Mouse (Mus musculus): Measurements from ENCODE around the gene Thsd7a. TPM values are rescaled to one million over a fixed set of nuclear protein-coding genes. Genes with fewer than 3 reads are reported as not detected.

Gene Thsd7a
- total and polyA plus RNA-seq, 3 experiments = 0.30 TPM; not detected in 2

DNA sequence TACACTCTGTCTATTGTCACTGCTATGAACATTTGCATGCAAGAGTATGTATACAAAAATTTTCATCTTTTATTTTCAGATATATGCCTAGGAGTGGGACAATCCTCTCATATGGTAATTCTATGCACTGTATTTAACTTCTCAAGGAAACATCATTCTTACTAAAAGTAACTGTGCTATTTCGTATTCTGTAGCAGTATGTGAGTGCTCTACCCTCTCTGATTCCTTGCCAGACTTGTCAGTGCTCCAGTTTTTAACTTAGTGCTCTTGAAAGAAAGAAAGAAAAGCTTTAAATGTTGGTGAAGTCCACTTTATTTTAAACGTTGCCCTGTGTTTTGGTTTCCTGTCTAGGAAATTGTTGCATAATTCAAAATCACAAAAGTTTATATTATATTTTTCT is 395.6 kb downstream of the Thsd7a start:
- TF ChIP-seq ZNF384 (IDR thresholded peaks at IDR 0.05; ENCODE audit: low read depth, low read length) = no peak
- no peak for TF ChIP-seq CHD1 (IDR thresholded peaks at IDR 0.05; ENCODE audit: low read depth, low read length)
- H3K27me3 ChIP-seq (replicated peaks) = no peaks in the 10 kb centered on the region
- no peak overlapping the region for H3K27ac ChIP-seq (ENCODE audit: insufficient read depth, low read depth)
- H3K9ac ChIP-seq (ENCODE audit: insufficient read depth, low read depth) = no peak overlapping the region
- in situ Hi-C loops (cut with MboI; ENCODE audit: low pct_ligation_motif_present, low pct_unique_long_range_greater_than_20kb, low sequenced_read_pairs) = no loop called here
- peaks cover 2 to 9% of the 10 kb centered on the region in 2 experiments; a peak in 3 of 4 replicates for H3K4me1 ChIP-seq (ENCODE audit: control insufficient read depth in 1 of 2, insufficient read depth in 2 of 2)
- dilution Hi-C loops (cut with MboI; ENCODE audit: extremely low pct_ligation_motif_present, extremely low pct_unique_long_range_greater_than_20kb, low sequenced_read_pairs) = no loop called here
- H3K9me3 ChIP-seq (replicated peaks; ENCODE audit: low read length) = no peaks in the 10 kb centered on the region
- H3K4me3 ChIP-seq (replicated peaks in 1 of 3; ENCODE audit: low read depth in 2 of 3, low read length in 2 of 3, poor library complexity in 1 of 3) = no peak overlapping the region
- H3K79me2 ChIP-seq (replicated peaks; ENCODE audit: control insufficient read depth, extremely low read depth, insufficient read depth, poor library complexity, severe bottlenecking) = no peaks in the 10 kb centered on the region
- no peaks in the 10 kb centered on the region for H3K36me3 ChIP-seq (replicated peaks in 1 of 2; ENCODE audit: control insufficient read depth in 1 of 2, insufficient read depth in 1 of 2, low read length in 1 of 2)
- no peak for DNase-seq (ENCODE audit: extremely low read depth)
- no peak overlapping the region for H3K4me2 ChIP-seq (ENCODE audit: insufficient read depth, low read depth, poor library complexity, severe bottlenecking)

DNA sequence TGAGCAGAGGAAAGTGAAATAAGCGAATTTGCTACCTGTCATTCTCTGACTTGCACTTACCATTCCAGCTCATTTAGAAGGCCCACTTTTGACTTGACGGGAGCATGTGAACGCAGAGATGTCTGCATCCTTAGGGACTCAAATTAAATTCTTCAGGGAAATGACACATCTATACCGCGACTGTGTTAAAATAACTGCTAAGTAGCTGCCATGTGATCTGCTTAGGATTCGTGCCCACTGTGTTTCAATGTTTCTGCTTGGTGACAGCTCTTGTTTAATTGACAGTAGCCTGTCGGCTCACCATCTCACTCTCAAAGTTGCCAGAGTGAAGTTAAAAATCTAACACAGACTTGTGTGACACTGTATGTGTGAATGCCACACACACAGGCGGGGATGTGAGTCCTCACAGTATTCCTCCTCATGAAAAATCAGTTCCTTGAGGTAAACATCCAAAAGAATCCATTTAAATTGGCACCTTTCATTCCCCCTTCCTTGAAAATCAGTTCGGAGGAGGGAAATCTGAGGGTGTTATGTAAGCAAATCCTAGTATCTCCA is 397.0 kb downstream of the Thsd7a start:
- H3K9ac ChIP-seq (ENCODE audit: insufficient read depth, low read depth) = no peak overlapping the region
- no peaks in the 10 kb centered on the region for H3K79me2 ChIP-seq (replicated peaks; ENCODE audit: control insufficient read depth, extremely low read depth, insufficient read depth, poor library complexity, severe bottlenecking)
- H3K27me3 ChIP-seq (replicated peaks) = no peaks in the 10 kb centered on the region
- H3K4me2 ChIP-seq (ENCODE audit: insufficient read depth, low read depth, poor library complexity, severe bottlenecking) = no peak overlapping the region
- H3K4me1 ChIP-seq (ENCODE audit: control insufficient read depth in 1 of 2, insufficient read depth in 2 of 2) = peaks cover 2 to 9% of the 10 kb centered on the region in 2 experiments; a peak in 3 of 4 replicates
- in situ Hi-C loops (cut with MboI; ENCODE audit: low pct_ligation_motif_present, low pct_unique_long_range_greater_than_20kb, low sequenced_read_pairs) (no loop called here), dilution Hi-C loops (cut with MboI; ENCODE audit: extremely low pct_ligation_motif_present, extremely low pct_unique_long_range_greater_than_20kb, low sequenced_read_pairs) (no loop called here)
- no peak overlapping the region for H3K27ac ChIP-seq (ENCODE audit: insufficient read depth, low read depth)
- TF ChIP-seq SIN3A (IDR thresholded peaks at IDR 0.05; ENCODE audit: low read length) (no peak), USF2 (conservative IDR thresholded peaks at IDR 0.05; ENCODE audit: low read depth, low read length) (no peak), MEF2A (IDR thresholded peaks at IDR 0.05; ENCODE audit: borderline replicate concordance, low read depth, low read length) (no peak), ELF1 (IDR thresholded peaks at IDR 0.05; ENCODE audit: low read depth, low read length) (no peak), BHLHE40 (IDR thresholded peaks at IDR 0.05; ENCODE audit: low read depth, low read length) (no peak), POLR2A (IDR thresholded peaks at IDR 0.05; ENCODE audit: low read depth, low read length) (no peak), CHD2 (IDR thresholded peaks at IDR 0.05; ENCODE audit: low read length) (no peak)
- H3K4me3 ChIP-seq (replicated peaks in 1 of 3; ENCODE audit: low read depth in 2 of 3, low read length in 2 of 3, poor library complexity in 1 of 3) = no peak overlapping the region
- no peaks in the 10 kb centered on the region for H3K9me3 ChIP-seq (replicated peaks; ENCODE audit: low read length)
- DNase-seq (ENCODE audit: extremely low read depth) = no peak
- H3K36me3 ChIP-seq (replicated peaks in 1 of 2; ENCODE audit: control insufficient read depth in 1 of 2, insufficient read depth in 1 of 2, low read length in 1 of 2) = no peaks in the 10 kb centered on the region

DNA sequence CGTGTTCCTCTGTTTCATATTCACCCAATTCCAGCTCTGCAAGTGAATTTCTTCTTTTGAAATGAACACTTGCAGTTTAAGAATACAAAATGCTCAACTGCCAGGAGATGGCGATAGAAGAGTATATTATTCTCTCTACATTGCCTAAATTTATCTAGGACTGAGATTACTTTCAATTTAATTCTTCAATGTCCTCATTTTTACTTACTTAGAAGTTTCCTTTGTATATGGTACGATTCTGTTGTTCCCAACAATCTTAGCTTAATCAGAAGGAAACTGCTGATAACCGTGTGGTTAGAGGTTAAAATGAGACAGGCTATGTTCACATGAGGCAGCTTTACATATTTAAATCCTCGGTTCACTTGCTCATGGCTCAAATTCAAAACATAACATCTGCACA is 398.5 kb downstream of the Thsd7a start:
- no peaks in the 10 kb centered on the region for H3K36me3 ChIP-seq (replicated peaks in 1 of 2; ENCODE audit: control insufficient read depth in 1 of 2, insufficient read depth in 1 of 2, low read length in 1 of 2)
- no peak overlapping the region for H3K27ac ChIP-seq (ENCODE audit: insufficient read depth, low read depth)
- peaks cover 2 to 9% of the 10 kb centered on the region in 2 experiments; a peak in 3 of 4 replicates for H3K4me1 ChIP-seq (ENCODE audit: control insufficient read depth in 1 of 2, insufficient read depth in 2 of 2)
- H3K4me3 ChIP-seq (replicated peaks in 1 of 3; ENCODE audit: low read depth in 2 of 3, low read length in 2 of 3, poor library complexity in 1 of 3) = peak overlapping the region in 1 of 3 experiments; percentile 17
- dilution Hi-C loops (cut with MboI; ENCODE audit: extremely low pct_ligation_motif_present, extremely low pct_unique_long_range_greater_than_20kb, low sequenced_read_pairs) (no loop called here), in situ Hi-C loops (cut with MboI; ENCODE audit: low pct_ligation_motif_present, low pct_unique_long_range_greater_than_20kb, low sequenced_read_pairs) (no loop called here)
- H3K4me2 ChIP-seq (ENCODE audit: insufficient read depth, low read depth, poor library complexity, severe bottlenecking) = peak overlapping the region; percentile 67; the same call in 1 of the 2 replicates
- no peaks in the 10 kb centered on the region for H3K27me3 ChIP-seq (replicated peaks)
- no peaks in the 10 kb centered on the region for H3K9me3 ChIP-seq (replicated peaks; ENCODE audit: low read length)
- peak; percentile 42 for DNase-seq (ENCODE audit: extremely low read depth)
- H3K79me2 ChIP-seq (replicated peaks; ENCODE audit: control insufficient read depth, extremely low read depth, insufficient read depth, poor library complexity, severe bottlenecking) = no peaks in the 10 kb centered on the region
- H3K9ac ChIP-seq (ENCODE audit: insufficient read depth, low read depth) = no peak overlapping the region
- no peak for TF ChIP-seq NRF1 (IDR thresholded peaks at IDR 0.05; ENCODE audit: low read depth, low read length)
- TF ChIP-seq SMC3 (IDR thresholded peaks at IDR 0.05; ENCODE audit: low read depth, low read length) = peak; percentile 24; the same call in 1 of the 2 replicates
- TF ChIP-seq RAD21 (IDR thresholded peaks at IDR 0.05; ENCODE audit: low read depth, low read length) = peak; percentile 70
- peak in 1 of 2 experiments; percentile 58; a peak in 2 of 4 replicates for TF ChIP-seq CTCF (conservative IDR thresholded peaks at IDR 0.05 in 1 of 2, IDR thresholded peaks at IDR 0.05 in 1 of 2; ENCODE audit: low read depth in 2 of 2, low read length in 2 of 2)
- TF ChIP-seq EP300 (IDR thresholded peaks at IDR 0.05; ENCODE audit: low read length) = no peak
